Mouse (Mus musculus): ENCODE data around the gene Tmem185a.
"Not testable (repeated sequence)": the region's sequence is repeated elsewhere in the genome, so short reads cannot be mapped to it uniquely, and the experiment has no call there.

The Tmem185a gene

GRCm38 (mm10) chrX:70476792-70477776, at the start of gene Tmem185a:
Tmem185a (minus strand) TSS chrX:70477180.
- DNase-seq (ENCODE audit: extremely low spot score, low read depth, low spot score) = peak; percentile 26

DNA sequence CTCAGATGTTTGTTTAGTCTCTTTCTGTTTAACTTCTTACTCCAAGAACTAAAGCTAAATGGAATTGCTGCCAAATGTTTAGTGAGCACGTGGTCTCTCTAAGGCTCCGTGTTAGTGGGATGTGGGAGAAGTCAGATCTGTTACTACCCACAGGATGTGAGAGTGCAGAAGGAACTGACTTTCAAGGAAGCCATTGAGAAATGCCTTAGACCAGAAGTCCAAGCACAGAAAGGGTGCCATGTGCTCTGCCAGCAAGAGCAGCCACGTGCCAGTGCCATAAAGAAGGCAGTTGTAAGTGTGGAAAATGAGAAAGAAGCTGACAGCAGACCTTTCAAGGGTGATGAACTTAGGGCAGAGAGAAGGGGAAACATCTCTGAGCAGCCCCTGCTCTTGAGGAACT, 37.4 kb upstream of the Tmem185a start:
- DNase-seq (ENCODE audit: extremely low spot score, low read depth, low spot score) = not testable (repeated sequence)

DNA sequence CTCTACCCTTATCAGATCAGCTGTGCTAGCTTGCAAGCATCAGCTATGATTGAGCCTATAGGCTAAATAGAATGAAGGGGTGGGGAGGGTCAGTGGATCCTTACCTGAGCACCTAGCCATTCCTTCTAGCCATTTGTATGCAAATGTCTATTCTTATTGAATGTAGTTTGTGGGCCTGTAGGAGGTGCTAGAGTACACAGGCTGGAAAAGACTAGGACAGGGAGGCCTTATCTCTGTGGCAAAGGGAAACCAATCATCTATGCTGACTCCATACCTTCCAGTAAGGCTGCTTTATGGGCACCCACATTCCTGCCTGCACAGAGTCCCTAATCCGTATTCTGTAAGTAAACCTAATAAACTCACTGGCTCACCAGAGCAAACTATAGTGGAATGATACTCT, 10.3 kb upstream of the Tmem185a start:
- DNase-seq (ENCODE audit: extremely low spot score, low read depth, low spot score) = not testable (repeated sequence)

DNA sequence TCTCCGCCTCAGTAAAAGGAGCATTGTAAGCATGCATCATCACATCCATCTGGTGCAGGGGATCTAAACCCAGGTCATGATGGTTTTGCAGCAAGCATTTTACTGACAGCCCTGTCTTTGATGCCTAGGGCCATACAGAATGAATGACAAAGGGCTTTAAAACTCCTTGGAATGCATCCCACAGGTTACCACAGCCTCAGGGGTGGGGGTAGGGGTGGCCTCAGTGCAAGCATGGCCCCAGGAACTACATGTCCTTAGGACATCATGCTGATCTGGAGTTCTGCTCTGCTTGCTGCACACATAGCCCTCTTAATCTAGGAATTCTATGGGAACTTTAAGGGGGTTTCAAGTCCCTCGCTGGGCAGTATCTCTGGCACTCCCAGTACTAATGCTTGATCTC, 5.2 kb upstream of the Tmem185a start:
- DNase-seq (ENCODE audit: extremely low spot score, low read depth, low spot score) = no peak

- DNase-seq (ENCODE audit: extremely low spot score, low read depth, low spot score) = no peak
These were observed 1.7 kb upstream of the Tmem185a start for GRCm38 (mm10) chrX:70478701-70479100.

DNA sequence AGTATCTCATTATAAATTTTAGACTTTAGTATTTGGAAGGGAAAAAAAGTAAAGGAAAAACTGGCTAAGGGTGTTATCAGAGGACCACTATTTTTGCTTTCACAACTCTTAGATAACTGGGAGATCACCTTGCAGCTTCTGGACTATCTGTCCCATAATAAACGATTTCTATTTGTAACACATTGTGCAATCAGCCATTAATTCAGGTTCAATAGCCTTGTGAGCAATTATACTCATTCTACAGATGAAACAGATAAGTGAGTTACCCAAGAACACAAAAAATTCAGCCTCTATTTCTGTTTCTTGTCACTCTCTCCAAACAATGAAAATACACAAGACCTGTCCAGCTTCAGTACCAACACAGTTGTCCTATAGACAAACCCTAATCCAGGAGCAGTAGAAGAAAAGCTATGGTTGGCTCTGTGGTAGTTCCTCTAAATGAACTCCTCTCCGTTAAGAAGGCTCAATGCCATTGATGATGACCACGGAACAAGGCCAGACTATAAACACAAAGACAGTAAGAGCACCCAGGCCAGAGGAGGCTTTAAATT, 1.7 kb downstream of the Tmem185a start:
- DNase-seq (ENCODE audit: extremely low spot score, low read depth, low spot score) = no peak

DNA sequence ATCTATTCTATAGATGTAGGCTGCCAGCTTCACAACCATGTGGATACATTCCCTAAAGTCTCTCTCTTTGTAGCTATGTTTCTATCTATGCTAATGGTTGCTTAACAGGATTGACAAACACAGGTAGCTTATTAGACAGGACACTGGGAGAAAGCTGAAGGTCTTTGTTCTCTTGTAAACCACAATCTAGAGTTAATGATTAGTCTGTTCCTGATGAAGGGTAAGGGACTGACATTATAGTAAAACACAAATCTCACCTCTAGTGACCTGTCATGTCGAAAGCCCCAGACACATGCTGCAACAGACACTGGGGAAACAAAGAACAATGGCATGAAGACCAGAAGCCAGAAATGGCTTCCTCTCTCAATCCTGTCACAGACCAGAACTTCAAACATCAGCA, 10.1 kb downstream of the Tmem185a start:
- DNase-seq (ENCODE audit: extremely low spot score, low read depth, low spot score) = no peak

- DNase-seq (ENCODE audit: extremely low spot score, low read depth, low spot score) = no peak
These were observed 11.5 kb downstream of the Tmem185a start for GRCm38 (mm10) chrX:70465489-70465888.

DNA sequence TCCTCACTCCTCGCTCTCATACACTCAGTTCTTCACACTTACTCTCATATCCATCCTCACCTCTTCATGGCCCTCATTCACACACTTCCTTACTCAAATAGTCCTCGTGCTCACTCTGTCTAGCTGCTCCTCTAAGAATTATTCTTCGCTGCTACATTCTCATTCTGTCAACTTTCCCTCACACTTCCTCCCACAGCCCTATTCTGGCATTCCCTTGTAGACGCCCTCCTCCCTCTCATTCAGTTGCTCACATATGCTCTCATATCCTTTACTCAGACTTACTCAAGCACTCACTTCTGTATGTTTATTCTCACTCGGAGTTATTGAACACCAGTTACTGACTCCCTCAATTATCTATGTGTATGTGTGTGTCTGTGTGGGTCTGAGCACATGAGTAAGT, 13.4 kb downstream of the Tmem185a start:
- no peak for DNase-seq (ENCODE audit: extremely low spot score, low read depth, low spot score)

DNA sequence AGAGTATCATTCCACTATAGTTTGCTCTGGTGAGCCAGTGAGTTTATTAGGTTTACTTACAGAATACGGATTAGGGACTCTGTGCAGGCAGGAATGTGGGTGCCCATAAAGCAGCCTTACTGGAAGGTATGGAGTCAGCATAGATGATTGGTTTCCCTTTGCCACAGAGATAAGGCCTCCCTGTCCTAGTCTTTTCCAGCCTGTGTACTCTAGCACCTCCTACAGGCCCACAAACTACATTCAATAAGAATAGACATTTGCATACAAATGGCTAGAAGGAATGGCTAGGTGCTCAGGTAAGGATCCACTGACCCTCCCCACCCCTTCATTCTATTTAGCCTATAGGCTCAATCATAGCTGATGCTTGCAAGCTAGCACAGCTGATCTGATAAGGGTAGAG, 24.6 kb downstream of the Tmem185a start:
- not testable (repeated sequence) for DNase-seq (ENCODE audit: extremely low spot score, low read depth, low spot score)

DNA sequence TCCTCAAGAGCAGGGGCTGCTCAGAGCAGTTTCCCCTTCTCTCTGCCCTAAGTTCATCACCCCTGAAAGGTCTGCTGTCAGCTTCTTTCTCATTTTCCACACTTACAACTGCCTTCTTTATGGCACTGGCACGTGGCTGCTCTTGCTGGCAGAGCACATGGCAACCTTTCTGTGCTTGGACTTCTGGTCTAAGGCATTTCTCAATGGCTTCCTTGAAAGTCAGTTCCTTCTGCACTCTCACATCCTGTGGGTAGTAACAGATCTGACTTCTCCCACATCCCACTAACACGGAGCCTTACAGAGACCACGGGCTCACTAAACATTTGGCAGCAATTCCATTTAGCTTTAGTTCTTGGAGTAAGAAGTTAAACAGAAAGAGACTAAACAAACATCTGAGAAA, 51.5 kb downstream of the Tmem185a start:
- not testable (repeated sequence) for DNase-seq (ENCODE audit: extremely low spot score, low read depth, low spot score)
